Mouse (Mus musculus): Measurements from ENCODE around the gene Trim47. TPM values are rescaled to one million over a fixed set of nuclear protein-coding genes. Genes with fewer than 3 reads are reported as not detected.

Gene Trim47
- polyA plus RNA-seq, 1 experiment from 2014 or later, result 79.1 TPM

- H3K4me2 ChIP-seq, result no peak overlapping the region
- no peak overlapping the region for H3K9ac ChIP-seq
- no peaks in the 10 kb centered on the region for H3K27me3 ChIP-seq
- no peak for ATAC-seq (replicated peaks; ENCODE audit: insufficient number of reproducible peaks, insufficient read depth, low FRiP score, low read depth)
- peak overlapping the region; percentile 96 for H3K27ac ChIP-seq
- H3K4me3 ChIP-seq, result no peak overlapping the region
- H3K4me1 ChIP-seq (replicated peaks), result peaks cover 89% of the 10 kb centered on the region
- no peaks in the 10 kb centered on the region for H3K9me3 ChIP-seq (replicated peaks)
- H3K36me3 ChIP-seq, result peaks cover 10% of the 10 kb centered on the region
- WGBS, result 87% methylated on average over 2 of the region's 2 CpGs
Measured at GRCm38 (mm10) chr11:116105065-116105464, 21.9 kb downstream of the Trim47 start.

- peak; percentile 72 for ATAC-seq (replicated peaks; ENCODE audit: insufficient number of reproducible peaks, insufficient read depth, low FRiP score, low read depth)
- peak overlapping the region; percentile 22 for H3K9ac ChIP-seq
- 24% methylated on average over 14 of the region's 14 CpGs for WGBS
Measured at GRCm38 (mm10) chr11:116104006-116104646, 22.9 kb downstream of the Trim47 start.

GRCm38 (mm10) chr11:116103572-116103971, 23.4 kb downstream of the Trim47 start:
- H3K9ac ChIP-seq, result 0 out of 2 replicates have a peak overlapping the region, but pooled peaks have one; percentile 16
- peak overlapping the region; percentile 96 for H3K27ac ChIP-seq
- no peaks in the 10 kb centered on the region for H3K27me3 ChIP-seq
- H3K4me3 ChIP-seq, result no peak overlapping the region
- peak overlapping the region; percentile 30 for H3K4me2 ChIP-seq
- ATAC-seq (replicated peaks; ENCODE audit: insufficient number of reproducible peaks, insufficient read depth, low FRiP score, low read depth), result no peak
- no peaks in the 10 kb centered on the region for H3K9me3 ChIP-seq (replicated peaks)
- H3K4me1 ChIP-seq (replicated peaks), result peaks cover 96% of the 10 kb centered on the region
- H3K36me3 ChIP-seq, result peaks cover 10% of the 10 kb centered on the region
- 40% methylated on average over 11 of the region's 12 CpGs for WGBS

More at GRCm38 (mm10) chr11:116104006-116104646, 22.9 kb downstream of the Trim47 start:
- peak overlapping the region; percentile 96 for H3K27ac ChIP-seq
- no peaks in the 10 kb centered on the region for H3K9me3 ChIP-seq (replicated peaks)
- no peak overlapping the region for H3K4me3 ChIP-seq
- peaks cover 10% of the 10 kb centered on the region for H3K36me3 ChIP-seq
- H3K4me2 ChIP-seq, result peak overlapping the region; percentile 30
- no peaks in the 10 kb centered on the region for H3K27me3 ChIP-seq
- peaks cover 92% of the 10 kb centered on the region for H3K4me1 ChIP-seq (replicated peaks)

- Histone ChIP-seq H3K4me1 (replicated peaks) (peaks cover 85% of the 10 kb centered on the region), H3K4me2 (peak overlapping the region; percentile 12; the same call in 1 of the 2 replicates), H3K9me3 (replicated peaks) (no peaks in the 10 kb centered on the region), H3K27me3 (no peaks in the 10 kb centered on the region), H3K36me3 (peaks cover 10% of the 10 kb centered on the region), H3K9ac (peak overlapping the region; percentile 40; the same call in 1 of the 2 replicates), H3K27ac (peak overlapping the region; percentile 96), H3K4me3 (no peak overlapping the region)
- ATAC-seq (replicated peaks; ENCODE audit: insufficient number of reproducible peaks, insufficient read depth, low FRiP score, low read depth), result 0 out of 2 replicates have a peak, but pooled peaks have one; percentile 28
- 52% methylated on average over 3 of the region's 4 CpGs for WGBS
Measured at GRCm38 (mm10) chr11:116102472-116102871, 24.5 kb downstream of the Trim47 start.

- H3K27ac ChIP-seq, result peak overlapping the region; percentile 96
- peak overlapping the region; percentile 40 for H3K9ac ChIP-seq
- peak overlapping the region; percentile 12; the same call in 1 of the 2 replicates for H3K4me2 ChIP-seq
- WGBS, result 25% methylated on average over 11 of the region's 11 CpGs
- H3K9me3 ChIP-seq (replicated peaks), result no peaks in the 10 kb centered on the region
- H3K4me1 ChIP-seq (replicated peaks), result peaks cover 79% of the 10 kb centered on the region
- H3K4me3 ChIP-seq, result no peak overlapping the region
- peak; percentile 60 for ATAC-seq (replicated peaks; ENCODE audit: insufficient number of reproducible peaks, insufficient read depth, low FRiP score, low read depth)
- no peaks in the 10 kb centered on the region for H3K27me3 ChIP-seq
- H3K36me3 ChIP-seq, result peaks cover 10% of the 10 kb centered on the region
Measured at GRCm38 (mm10) chr11:116101931-116102381, 25.1 kb downstream of the Trim47 start.

GRCm38 (mm10) chr11:116100839-116101238, 26.2 kb downstream of the Trim47 start:
- no peaks in the 10 kb centered on the region for H3K9me3 ChIP-seq (replicated peaks)
- no peaks in the 10 kb centered on the region for H3K27me3 ChIP-seq
- H3K4me2 ChIP-seq, result no peak overlapping the region
- H3K4me1 ChIP-seq (replicated peaks), result peaks cover 68% of the 10 kb centered on the region
- H3K9ac ChIP-seq, result no peak overlapping the region; the same call in 1 of the 2 replicates
- peaks cover 5% of the 10 kb centered on the region for H3K36me3 ChIP-seq
- H3K27ac ChIP-seq, result peak overlapping the region; percentile 96
- WGBS, result 78% methylated on average over 7 of the region's 7 CpGs
- H3K4me3 ChIP-seq, result no peak overlapping the region
- no peak for ATAC-seq (replicated peaks; ENCODE audit: insufficient number of reproducible peaks, insufficient read depth, low FRiP score, low read depth)

GRCm38 (mm10) chr11:116100385-116100784, 26.6 kb downstream of the Trim47 start:
- H3K36me3 ChIP-seq, result peaks cover under 1% of the 10 kb centered on the region
- peak overlapping the region; percentile 96 for H3K27ac ChIP-seq
- no peaks in the 10 kb centered on the region for H3K9me3 ChIP-seq (replicated peaks)
- peaks cover 64% of the 10 kb centered on the region for H3K4me1 ChIP-seq (replicated peaks)
- H3K9ac ChIP-seq, result no peak overlapping the region
- 30% methylated on average over 6 of the region's 6 CpGs for WGBS
- no peaks in the 10 kb centered on the region for H3K27me3 ChIP-seq
- H3K4me2 ChIP-seq, result no peak overlapping the region
- no peak overlapping the region for H3K4me3 ChIP-seq
- ATAC-seq (replicated peaks; ENCODE audit: insufficient number of reproducible peaks, insufficient read depth, low FRiP score, low read depth), result peak; percentile 30; the same call in 1 of the 2 replicates

- no peaks in the 10 kb centered on the region for H3K9me3 ChIP-seq (replicated peaks)
- WGBS, result 80% methylated on average over 6 of the region's 6 CpGs
- H3K27ac ChIP-seq, result peak overlapping the region; percentile 96
- H3K4me3 ChIP-seq, result no peak overlapping the region
- no peak overlapping the region for H3K9ac ChIP-seq
- ATAC-seq (replicated peaks; ENCODE audit: insufficient number of reproducible peaks, insufficient read depth, low FRiP score, low read depth), result no peak
- no peaks in the 10 kb centered on the region for H3K27me3 ChIP-seq
- no peak overlapping the region for H3K4me2 ChIP-seq
- peaks cover 56% of the 10 kb centered on the region for H3K4me1 ChIP-seq (replicated peaks)
- no peaks in the 10 kb centered on the region for H3K36me3 ChIP-seq
Measured at GRCm38 (mm10) chr11:116099462-116099861, 27.5 kb downstream of the Trim47 start.

GRCm38 (mm10) chr11:116098711-116099460, 28.1 kb downstream of the Trim47 start:
- no peaks in the 10 kb centered on the region for H3K9me3 ChIP-seq (replicated peaks)
- H3K27me3 ChIP-seq, result no peaks in the 10 kb centered on the region
- no peak overlapping the region for H3K4me2 ChIP-seq
- ATAC-seq (replicated peaks; ENCODE audit: insufficient number of reproducible peaks, insufficient read depth, low FRiP score, low read depth), result no peak
- H3K4me1 ChIP-seq (replicated peaks), result peaks cover 54% of the 10 kb centered on the region
- no peak overlapping the region for H3K4me3 ChIP-seq
- H3K27ac ChIP-seq, result peak overlapping the region; percentile 96
- no peak overlapping the region for H3K9ac ChIP-seq
- 59% methylated on average over 14 of the region's 14 CpGs for WGBS
- no peaks in the 10 kb centered on the region for H3K36me3 ChIP-seq

- ATAC-seq (replicated peaks; ENCODE audit: insufficient number of reproducible peaks, insufficient read depth, low FRiP score, low read depth), result no peak
Measured at GRCm38 (mm10) chr11:116096213-116097108, 30.5 kb downstream of the Trim47 start.

More at GRCm38 (mm10) chr11:116096213-116097108, 30.5 kb downstream of the Trim47 start:
- no peak overlapping the region for H3K9ac ChIP-seq
- H3K4me3 ChIP-seq, result no peak overlapping the region
- no peaks in the 10 kb centered on the region for H3K27me3 ChIP-seq
- no peak overlapping the region for H3K27ac ChIP-seq
- no peaks in the 10 kb centered on the region for H3K36me3 ChIP-seq
- peaks cover 35% of the 10 kb centered on the region for H3K4me1 ChIP-seq (replicated peaks)
- H3K4me2 ChIP-seq, result no peak overlapping the region
- 88% methylated on average over 5 of the region's 5 CpGs for WGBS
- no peaks in the 10 kb centered on the region for H3K9me3 ChIP-seq (replicated peaks)
